Mouse (Mus musculus): ENCODE data around the gene Syna.
A peak's percentile ranks its signal among the peaks of the same experiment; 100 is the strongest.

The Syna gene

GRCm38 (mm10) chr5:134560071-134560449 is at the start of gene Syna:
Gene Syna (minus strand): TSS chr5:134560171.
- DNase-seq (ENCODE audit: low read depth, low spot score) = no peak

- DNase-seq (ENCODE audit: low read depth, low spot score) = no peak
Observed at GRCm38 (mm10) chr5:134607121-134607520, 47.1 kb upstream of the Syna start.

- DNase-seq (ENCODE audit: low read depth, low spot score) = no peak
Observed at GRCm38 (mm10) chr5:134606314-134606713, 46.3 kb upstream of the Syna start.

- DNase-seq (ENCODE audit: low read depth, low spot score) = no peak
Observed at GRCm38 (mm10) chr5:134604376-134604775, 44.4 kb upstream of the Syna start.

- DNase-seq (ENCODE audit: low read depth, low spot score) = no peak
Observed at GRCm38 (mm10) chr5:134597711-134598110, 37.7 kb upstream of the Syna start.

GRCm38 (mm10) chr5:134593093-134593492 is 33.1 kb upstream of the Syna start:
- no peak for DNase-seq (ENCODE audit: low read depth, low spot score)

- no peak for DNase-seq (ENCODE audit: low read depth, low spot score)
Observed at GRCm38 (mm10) chr5:134592026-134592581, 32.1 kb upstream of the Syna start.

GRCm38 (mm10) chr5:134589900-134590299 is 29.9 kb upstream of the Syna start:
- no peak for DNase-seq (ENCODE audit: low read depth, low spot score)

GRCm38 (mm10) chr5:134584798-134585197 is 24.8 kb upstream of the Syna start:
- DNase-seq (ENCODE audit: low read depth, low spot score) = no peak

GRCm38 (mm10) chr5:134583884-134584213 is 23.9 kb upstream of the Syna start:
- DNase-seq (ENCODE audit: low read depth, low spot score) = no peak

- no peak for DNase-seq (ENCODE audit: low read depth, low spot score)
Observed at GRCm38 (mm10) chr5:134583006-134583883, 23.3 kb upstream of the Syna start.

- DNase-seq (ENCODE audit: low read depth, low spot score) = peak; percentile 85
Observed at GRCm38 (mm10) chr5:134582221-134582907, 22.4 kb upstream of the Syna start.

GRCm38 (mm10) chr5:134581146-134581545 is 21.2 kb upstream of the Syna start, which contains the start of gene Rfc2:
Gene Rfc2 (plus strand): TSS chr5:134581366.
- DNase-seq (ENCODE audit: low read depth, low spot score) = no peak

GRCm38 (mm10) chr5:134579135-134579534 is 19.2 kb upstream of the Syna start:
- no peak for DNase-seq (ENCODE audit: low read depth, low spot score)

- no peak for DNase-seq (ENCODE audit: low read depth, low spot score)
Observed at GRCm38 (mm10) chr5:134577534-134577933, 17.6 kb upstream of the Syna start.

GRCm38 (mm10) chr5:134576517-134577220 is 16.7 kb upstream of the Syna start:
- no peak for DNase-seq (ENCODE audit: low read depth, low spot score)

GRCm38 (mm10) chr5:134575833-134576232 is 15.9 kb upstream of the Syna start:
- no peak for DNase-seq (ENCODE audit: low read depth, low spot score)

GRCm38 (mm10) chr5:134572508-134573214 is 12.7 kb upstream of the Syna start:
- DNase-seq (ENCODE audit: low read depth, low spot score) = no peak

- no peak for DNase-seq (ENCODE audit: low read depth, low spot score)
Observed at GRCm38 (mm10) chr5:134571730-134572507, 11.9 kb upstream of the Syna start.

- DNase-seq (ENCODE audit: low read depth, low spot score) = no peak
Observed at GRCm38 (mm10) chr5:134568964-134569491, 9.1 kb upstream of the Syna start.

Measured in WW6 (cell line).